Mouse (Mus musculus): ENCODE data around the gene Cdc37l1. TPM values are rescaled to one million over a fixed set of nuclear protein-coding genes. Genes with fewer than 3 reads are reported as not detected.
"Not testable (repeated sequence)": the region's sequence is repeated elsewhere in the genome, so short reads cannot be mapped to it uniquely, and the experiment has no call there.

Cdc37l1 gene
- polyA plus RNA-seq (2017; shearing (Covaris generic)) = 10 to 100 TPM; 26.7 to 38.7 TPM

- ATAC-seq = peak; percentile 88
These were observed at the start of gene Cdc37l1 for GRCm38 (mm10) chr19:28990194-28990589. Cdc37l1 (plus strand) TSS chr19:28990352.

- ATAC-seq = no peak
These were observed 48.9 kb upstream of the Cdc37l1 start for GRCm38 (mm10) chr19:28941271-28941670.

- no peak for ATAC-seq
These were observed 43.4 kb upstream of the Cdc37l1 start for GRCm38 (mm10) chr19:28946782-28947181.

GRCm38 (mm10) chr19:28947311-28947710, 42.8 kb upstream of the Cdc37l1 start:
- ATAC-seq = no peak

- no peak for ATAC-seq
These were observed 38.9 kb upstream of the Cdc37l1 start for GRCm38 (mm10) chr19:28951251-28951650.

GRCm38 (mm10) chr19:28963113-28963512, 27.0 kb upstream of the Cdc37l1 start:
- no peak for ATAC-seq

- no peak for ATAC-seq
These were observed 26.7 kb upstream of the Cdc37l1 start for GRCm38 (mm10) chr19:28963513-28963841.

GRCm38 (mm10) chr19:28963842-28964551, 26.2 kb upstream of the Cdc37l1 start, which contains the start of gene Plpp6:
Plpp6 (plus strand) TSS chr19:28963953.
- ATAC-seq = peak; percentile 83

GRCm38 (mm10) chr19:28964552-28964903, 25.6 kb upstream of the Cdc37l1 start:
- no peak for ATAC-seq

GRCm38 (mm10) chr19:28967652-28968051, 22.5 kb upstream of the Cdc37l1 start, which contains the start of gene 4430402I18Rik:
4430402I18Rik (minus strand) TSS chr19:28967800.
- no peak for ATAC-seq

GRCm38 (mm10) chr19:28968178-28968577, 22.0 kb upstream of the Cdc37l1 start:
- no peak for ATAC-seq

GRCm38 (mm10) chr19:28969231-28969630, 20.9 kb upstream of the Cdc37l1 start:
- no peak for ATAC-seq

- no peak for ATAC-seq
These were observed 19.9 kb upstream of the Cdc37l1 start for GRCm38 (mm10) chr19:28970251-28970650.

- ATAC-seq = peak; percentile 83
These were observed 15.1 kb upstream of the Cdc37l1 start for GRCm38 (mm10) chr19:28974862-28975611.

GRCm38 (mm10) chr19:28982617-28983016, 7.5 kb upstream of the Cdc37l1 start:
- no peak for ATAC-seq

- ATAC-seq = no peak
These were observed 637 bp upstream of the Cdc37l1 start for GRCm38 (mm10) chr19:28989515-28989914.

GRCm38 (mm10) chr19:28990590-28991221, 554 bp downstream of the Cdc37l1 start:
- ATAC-seq = peak; percentile 36

- ATAC-seq = no peak
These were observed 1.2 kb downstream of the Cdc37l1 start for GRCm38 (mm10) chr19:28991391-28991790.

GRCm38 (mm10) chr19:28994870-28995269, 4.7 kb downstream of the Cdc37l1 start:
- ATAC-seq = no peak

GRCm38 (mm10) chr19:28995366-28995765, 5.2 kb downstream of the Cdc37l1 start:
- ATAC-seq = no peak

GRCm38 (mm10) chr19:28997976-28998630, 8.0 kb downstream of the Cdc37l1 start:
- no peak for ATAC-seq

GRCm38 (mm10) chr19:29000321-29000720, 10.2 kb downstream of the Cdc37l1 start:
- ATAC-seq = not testable (repeated sequence)

All from activated CD4-positive, CD25-positive, alpha-beta regulatory T cell, adult 4 months (primary cell).